Mouse (Mus musculus): ENCODE results near the gene Katnal1.

DNA sequence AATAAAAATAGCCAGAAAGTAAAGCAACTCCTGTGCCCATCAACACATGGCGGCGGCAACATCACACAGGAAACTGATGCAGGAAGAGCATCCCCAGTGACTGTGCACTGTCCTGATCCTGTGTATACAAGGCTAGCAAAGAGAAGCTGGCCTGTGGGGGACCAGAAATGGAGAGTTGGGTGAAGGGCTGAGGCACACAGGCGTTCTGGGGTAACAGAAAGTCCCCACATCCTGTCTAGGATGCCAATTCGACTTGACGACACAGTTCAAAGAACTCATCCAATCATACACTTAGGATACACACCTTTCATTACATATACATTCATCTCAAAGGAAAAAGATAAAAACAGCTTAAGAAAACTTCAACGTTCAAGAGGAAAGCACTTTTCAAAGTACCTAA, 41.1 kb downstream of the Katnal1 start:
- TF ChIP-seq MAX (IDR thresholded peaks at IDR 0.05) (no peak), CTCF (IDR thresholded peaks at IDR 0.05; ENCODE audit: control insufficient read depth, insufficient read depth, insufficient read length) (no peak), MYOD1 (IDR thresholded peaks at IDR 0.05; ENCODE audit: control insufficient read depth, insufficient read length, low read depth) (no peak)
